Mouse (Mus musculus) CH12.LX (cell line): ENCODE data around the gene BC005537. TPM values are rescaled to one million over a fixed set of nuclear protein-coding genes. Genes with fewer than 3 reads are reported as not detected.

Experiments used
- DNase-seq: peaks from one replicate; pipeline ENCODE4 v3.0.0-alpha.2; 2013; ENCODE audit errors: extremely low read depth
- H3K27ac ChIP-seq: 2 replicates; pipeline ENCODE4 v1.5.1; 2012; ENCODE audit warnings: low read depth, mild to moderate bottlenecking, control low read depth, moderate library complexity; ENCODE audit not compliant: insufficient read depth
- H3K27me3 ChIP-seq: replicated peaks from 2 replicates; pipeline ENCODE3; 2012; ENCODE audit warnings: inconsistent platforms
- H3K36me3 ChIP-seq, 2 experiments: replicated peaks in 1 of 2; 2 replicates each; pipeline versions ENCODE3 to v1.6.1; 2012; ENCODE audit warnings: inconsistent platforms in 1 of 2, low read length in 1 of 2, mild to moderate bottlenecking in 1 of 2, mixed read lengths in 1 of 2, moderate library complexity in 1 of 2; ENCODE audit not compliant: control insufficient read depth in 1 of 2, insufficient read depth in 1 of 2
- H3K4me1 ChIP-seq, 2 experiments: 2 replicates each; pipeline ENCODE4 v1.6.1; 2012; ENCODE audit warnings: inconsistent platforms in 1 of 2, moderate library complexity in 1 of 2; ENCODE audit not compliant: insufficient read depth in 2 of 2, control insufficient read depth in 1 of 2
- H3K4me2 ChIP-seq: 2 replicates; pipeline ENCODE4 v1.6.1; 2012; ENCODE audit warnings: low read depth, mild to moderate bottlenecking, control low read depth; ENCODE audit not compliant: poor library complexity, insufficient read depth, severe bottlenecking
- H3K4me3 ChIP-seq, 3 experiments: fragments of 150-350 bp in 1 of 3; sonication (generic) in 1 of 3; replicated peaks in 1 of 3; 2 replicates each; pipeline versions ENCODE3 to v1.5.1; 2011 to 2012; ENCODE audit warnings: low read depth in 2 of 3, low read length in 2 of 3, mild to moderate bottlenecking in 2 of 3, moderate library complexity in 2 of 3, control low read depth in 1 of 3, improper control_type of control experiment in 1 of 3, inconsistent platforms in 1 of 3, mixed read lengths in 1 of 3; ENCODE audit not compliant: poor library complexity in 1 of 3
- H3K79me2 ChIP-seq: replicated peaks from 2 replicates; pipeline ENCODE4 v1.6.1; 2012; ENCODE audit warnings: mild to moderate bottlenecking, moderate library complexity; ENCODE audit not compliant: control insufficient read depth, poor library complexity, insufficient read depth, severe bottlenecking; ENCODE audit errors: extremely low read depth
- H3K9ac ChIP-seq: 2 replicates; pipeline ENCODE4 v1.6.1; 2012; ENCODE audit warnings: low read depth, mild to moderate bottlenecking, control low read depth, moderate library complexity; ENCODE audit not compliant: insufficient read depth
- H3K9me3 ChIP-seq: replicated peaks from 2 replicates; pipeline ENCODE3; 2012; ENCODE audit warnings: low read length, inconsistent platforms, mixed read lengths
- CHD1 ChIP-seq: IDR thresholded peaks from 2 replicates; pipeline ENCODE4 v1.6.1; 2012; ENCODE audit warnings: low read depth, low read length, improper control_type of control experiment, inconsistent platforms
- CHD2 ChIP-seq: IDR thresholded peaks from 2 replicates; pipeline ENCODE4 v1.6.1; 2011; ENCODE audit warnings: low read length, improper control_type of control experiment
- CTCF ChIP-seq, 2 experiments: IDR thresholded peaks in 1 of 2; conservative IDR thresholded peaks in 1 of 2; 2 replicates each; pipeline ENCODE4 v1.5.1; 2011 to 2012; ENCODE audit warnings: low read depth in 2 of 2, low read length in 2 of 2, improper control_type of control experiment in 1 of 2, inconsistent platforms in 1 of 2, mild to moderate bottlenecking in 1 of 2, moderate library complexity in 1 of 2
- ETS1 ChIP-seq: conservative IDR thresholded peaks from 2 replicates; pipeline ENCODE4 v1.6.1; 2012; ENCODE audit warnings: low read depth, mild to moderate bottlenecking, inconsistent platforms, low read length, improper control_type of control experiment, moderate library complexity
- JUN ChIP-seq: IDR thresholded peaks from 2 replicates; pipeline ENCODE4 v1.6.1; 2011; ENCODE audit warnings: low read depth, mild to moderate bottlenecking, low read length, improper control_type of control experiment, moderate library complexity; ENCODE audit not compliant: insufficient read depth
- JUND ChIP-seq: conservative IDR thresholded peaks from 2 replicates; pipeline ENCODE4 v1.6.1; 2011; ENCODE audit warnings: low read depth, low read length, improper control_type of control experiment
- POLR2A ChIP-seq: IDR thresholded peaks from 2 replicates; pipeline ENCODE4 v1.6.1; 2011; ENCODE audit warnings: low read depth, mild to moderate bottlenecking, improper control_type of control experiment, low read length
- POLR2AphosphoS2 ChIP-seq: IDR thresholded peaks from 2 replicates; pipeline ENCODE4 v1.6.1; 2011; ENCODE audit warnings: low read depth, low read length, improper control_type of control experiment
- RAD21 ChIP-seq: IDR thresholded peaks from 2 replicates; pipeline ENCODE4 v1.6.1; 2011; ENCODE audit warnings: low read depth, mild to moderate bottlenecking, low read length, improper control_type of control experiment, moderate library complexity
- SIN3A ChIP-seq: IDR thresholded peaks from 2 replicates; pipeline ENCODE4 v1.6.1; 2012; ENCODE audit warnings: low read length, improper control_type of control experiment, inconsistent platforms
- USF2 ChIP-seq: conservative IDR thresholded peaks from 2 replicates; pipeline ENCODE4 v1.6.1; 2011; ENCODE audit warnings: low read depth, low read length, improper control_type of control experiment
- ZKSCAN1 ChIP-seq: IDR thresholded peaks from 2 replicates; pipeline ENCODE4 v1.6.1; 2012; ENCODE audit warnings: low read depth, inconsistent platforms, low read length, improper control_type of control experiment, borderline replicate concordance
- dilution Hi-C: fragments of 300-500 bp; cut with MboI; formaldehyde crosslinking; loops from 2 replicates; pipeline ENCODE4 v1.14.3; 2020; ENCODE audit warnings: low sequenced_read_pairs; ENCODE audit not compliant: extremely low pct_unique_long_range_greater_than_20kb, extremely low pct_ligation_motif_present
- in situ Hi-C: fragments of 300-500 bp; cut with MboI; formaldehyde crosslinking; loops from 3 replicates; pipeline ENCODE4 v1.14.3; 2019; ENCODE audit warnings: low sequenced_read_pairs, low pct_ligation_motif_present, low pct_unique_long_range_greater_than_20kb, mixed read lengths
- polyA plus RNA-seq: library from polyadenylated mRNA; unstranded; fragments of >175 nt; gene quantifications from 2 replicates; pipeline ENCODE4 v1.2.1, GENCODE M21; 2012; ENCODE audit warnings: low read depth; ENCODE audit not compliant: insufficient read length
- total RNA-seq, 2 experiments: library from RNA; depleted of rRNA; stranded (reverse); fragments of 300-350 nt in 1 of 2; fragments of >200 nt in 1 of 2; gene quantifications; 2 replicates each; pipeline ENCODE4 v1.2.3; 2012 to 2014

Gene BC005537
- total and polyA plus RNA-seq, 3 experiments = 21.8 to 47.7 (median 39.0) TPM

- TF ChIP-seq ETS1 (no peak), SIN3A (no peak), RAD21 (no peak)
- TF ChIP-seq, all 38 proteins: peak for 0
Measured at GRCm38 (mm10) chr13:24806079-24806478, 4.6 kb downstream of the BC005537 start (continued).

GRCm38 (mm10) chr13:24812521-24812920, 11.1 kb downstream of the BC005537 start:
- no peak overlapping the region for H3K27ac ChIP-seq
- no peaks in the 10 kb centered on the region for H3K27me3 ChIP-seq
- TF ChIP-seq JUN (no peak), CHD1 (no peak), JUND (no peak), CTCF (conservative IDR thresholded peaks at IDR 0.05 in 1 of 2, IDR thresholded peaks at IDR 0.05 in 1 of 2; ENCODE audit: low read depth in 2 of 2, low read length in 2 of 2) (no peak)
- peaks cover 35 to 87% of the 10 kb centered on the region in 2 experiments for H3K36me3 ChIP-seq
- H3K4me1 ChIP-seq = peaks cover 0 to 37% of the 10 kb centered on the region in 2 experiments; a peak in 2 of 4 replicates
- no peak for DNase-seq
- in situ Hi-C loops = no loop called here
- H3K4me3 ChIP-seq = no peak overlapping the region
- H3K9me3 ChIP-seq = no peaks in the 10 kb centered on the region
- H3K4me2 ChIP-seq = no peak overlapping the region
- H3K79me2 ChIP-seq = peaks cover 16% of the 10 kb centered on the region
- no peak overlapping the region for H3K9ac ChIP-seq
- dilution Hi-C loops = no loop called here

GRCm38 (mm10) chr13:24814616-24815015, 13.2 kb downstream of the BC005537 start:
- in situ Hi-C loops (no loop called here), dilution Hi-C loops (no loop called here)
- Histone ChIP-seq H3K27ac (no peak overlapping the region), H3K4me1 (peaks cover 0 to 24% of the 10 kb centered on the region in 2 experiments; a peak in 2 of 4 replicates), H3K9me3 (no peaks in the 10 kb centered on the region), H3K9ac (no peak overlapping the region), H3K36me3 (peaks cover 30 to 84% of the 10 kb centered on the region in 2 experiments), H3K79me2 (peaks cover 11% of the 10 kb centered on the region), H3K4me3 (no peak overlapping the region), H3K27me3 (no peaks in the 10 kb centered on the region), H3K4me2 (no peak overlapping the region)
- no peak for DNase-seq
- 0 out of 2 replicates have a peak, but pooled peaks have one; percentile 13 for TF ChIP-seq POLR2A
- TF ChIP-seq USF2 = no peak

- no peak overlapping the region for H3K9ac ChIP-seq
- dilution Hi-C loops (no loop called here), in situ Hi-C loops (no loop called here)
- H3K27ac ChIP-seq = no peak overlapping the region
- peaks cover 28 to 80% of the 10 kb centered on the region in 2 experiments for H3K36me3 ChIP-seq
- H3K9me3 ChIP-seq = no peaks in the 10 kb centered on the region
- peak; percentile 86 for TF ChIP-seq POLR2AphosphoS2
- TF ChIP-seq ZKSCAN1 = no peak
- TF ChIP-seq CHD2 = peak; percentile 18; the same call in 1 of the 2 replicates
- no peak for DNase-seq
- H3K27me3 ChIP-seq = no peaks in the 10 kb centered on the region
- no peak overlapping the region for H3K4me3 ChIP-seq
- peaks cover 4% of the 10 kb centered on the region; the same call in 1 of the 2 replicates for H3K79me2 ChIP-seq
- H3K4me2 ChIP-seq = no peak overlapping the region
- peaks cover 0 to 13% of the 10 kb centered on the region in 2 experiments; a peak in 2 of 4 replicates for H3K4me1 ChIP-seq
Measured at GRCm38 (mm10) chr13:24816125-24817092, 15.0 kb downstream of the BC005537 start.
